Mouse (Mus musculus): ENCODE measurements at regions not wholly inside any gene's neighbourhood (a gene's known extent, or its start where the extent isn't known, plus 50 kb on each side); places are given as distances from the start of the nearest gene placed in this dataset.

DNA sequence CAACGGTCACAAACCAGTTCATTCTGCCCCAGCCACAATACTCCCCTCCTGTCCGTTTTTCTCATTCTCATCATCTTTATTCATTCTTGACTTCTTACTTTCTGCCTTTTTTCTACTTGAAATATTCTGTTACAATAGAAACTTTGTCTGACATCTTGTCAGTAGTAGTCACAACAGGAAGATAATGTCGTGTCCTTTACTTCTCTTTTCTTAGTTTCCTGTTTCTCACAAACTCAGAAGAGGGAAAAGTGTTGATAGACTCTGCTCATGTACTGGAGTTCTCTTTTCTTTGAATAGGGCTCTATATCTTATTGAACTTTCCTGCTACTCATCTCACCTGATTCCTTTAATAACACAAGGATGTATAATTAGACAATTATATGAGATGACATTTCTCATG, 102.7 kb upstream of the Elavl2 start:
- Histone ChIP-seq H3K36me3 (ENCODE audit: control insufficient read depth, insufficient read depth) (no peaks in the 10 kb centered on the region), H3K9ac (replicated peaks; ENCODE audit: low read depth, low read length) (no peak overlapping the region), H3K27me3 (replicated peaks; ENCODE audit: control insufficient read depth, insufficient read depth, low read length) (no peaks in the 10 kb centered on the region), H3K4me1 (replicated peaks; ENCODE audit: control insufficient read depth, insufficient read depth, low read length) (no peaks in the 10 kb centered on the region), H3K27ac (ENCODE audit: low read length) (no peak overlapping the region), H3K4me2 (ENCODE audit: low read length) (no peak overlapping the region), H3K9me3 (ENCODE audit: control insufficient read depth, low read length) (no peaks in the 10 kb centered on the region), H3K4me3 (replicated peaks; ENCODE audit: low read length) (no peak overlapping the region)
- 86% methylated on average over 3 of the region's 3 CpGs for WGBS
- ATAC-seq = no peak

DNA sequence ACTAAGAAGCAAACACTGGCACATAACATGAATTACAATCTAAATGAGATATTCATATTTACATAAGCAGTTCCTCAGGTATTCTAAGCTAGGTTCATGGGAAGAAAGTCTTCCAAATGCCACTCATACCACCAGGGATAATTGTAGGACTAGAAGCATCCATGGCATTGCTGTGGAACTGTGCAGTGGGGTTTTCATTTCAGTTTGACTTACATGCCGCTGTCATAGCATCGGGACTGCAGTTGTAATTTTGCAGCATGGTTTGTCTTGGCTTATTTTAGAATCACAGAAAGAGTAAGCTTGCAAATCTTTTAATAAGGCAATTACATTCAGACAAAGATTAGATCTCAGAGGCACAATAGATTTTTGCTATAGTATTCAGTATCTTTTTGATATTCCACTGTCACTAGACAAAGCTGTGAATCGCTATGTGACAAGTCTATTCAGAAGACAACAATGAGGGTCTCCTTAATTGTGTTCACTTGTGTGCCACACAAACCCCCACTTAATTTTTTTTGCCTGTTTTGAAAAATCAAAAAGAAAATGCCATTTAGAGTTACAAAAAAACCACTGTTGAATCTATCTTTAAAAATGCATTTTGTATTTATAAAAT, 81.4 kb upstream of the Elavl2 start:
- no peaks in the 10 kb centered on the region for H3K36me3 ChIP-seq (ENCODE audit: control insufficient read depth, insufficient read depth)
- 45% methylated on average over 3 of the region's 3 CpGs for WGBS
- no peak overlapping the region for H3K27ac ChIP-seq (ENCODE audit: low read length)
- no peak overlapping the region for H3K4me3 ChIP-seq (replicated peaks; ENCODE audit: low read length)
- no peak overlapping the region for H3K9ac ChIP-seq (replicated peaks; ENCODE audit: low read depth, low read length)
- peak; percentile 89 for ATAC-seq
- no peaks in the 10 kb centered on the region for H3K4me1 ChIP-seq (replicated peaks; ENCODE audit: control insufficient read depth, insufficient read depth, low read length)
- no peaks in the 10 kb centered on the region for H3K9me3 ChIP-seq (ENCODE audit: control insufficient read depth, low read length)
- H3K4me2 ChIP-seq (ENCODE audit: low read length) = no peak overlapping the region
- no peaks in the 10 kb centered on the region for H3K27me3 ChIP-seq (replicated peaks; ENCODE audit: control insufficient read depth, insufficient read depth, low read length)
